Mouse (Mus musculus) midbrain, embryonic 16.5 days (tissue): ENCODE measurements around the gene Disc1. TPM values are rescaled to one million over a fixed set of nuclear protein-coding genes. Genes with fewer than 3 reads are reported as not detected.

Experiments used
- ATAC-seq: fragments of 200-750 bp; cut with Nextera tagmentation; 2 replicates; pipeline ENCODE4 v1.8.0; 2017; ENCODE audit warnings: moderate TSS enrichment
- H3K27ac ChIP-seq: fragments of 300-500 bp; sonication (generic); 2 replicates; pipeline ENCODE4 v1.5.1; 2014; ENCODE audit warnings: mild to moderate bottlenecking, low read length, mixed read lengths
- H3K27me3 ChIP-seq: fragments of 300-500 bp; sonication (generic); 2 replicates; pipeline ENCODE4 v1.6.1; 2014; ENCODE audit warnings: low read depth, low read length, mixed read lengths; ENCODE audit not compliant: control insufficient read depth, insufficient read depth
- H3K36me3 ChIP-seq: fragments of 300-500 bp; sonication (generic); 2 replicates; pipeline ENCODE4 v1.6.1; 2014; ENCODE audit warnings: mild to moderate bottlenecking, low read length, moderate library complexity, mixed read lengths; ENCODE audit not compliant: control insufficient read depth, insufficient read depth
- H3K4me1 ChIP-seq: fragments of 300-500 bp; sonication (generic); 2 replicates; pipeline ENCODE4 v1.6.1; 2014; ENCODE audit warnings: mild to moderate bottlenecking, low read length, mixed read lengths; ENCODE audit not compliant: control insufficient read depth, insufficient read depth
- H3K4me2 ChIP-seq: fragments of 300-500 bp; sonication (generic); 2 replicates; pipeline ENCODE4 v1.6.1; 2014; ENCODE audit warnings: mild to moderate bottlenecking, low read length, mixed read lengths
- H3K4me3 ChIP-seq: fragments of 300-500 bp; sonication (generic); 2 replicates; pipeline ENCODE4 v1.5.1; 2014; ENCODE audit warnings: low read depth, mild to moderate bottlenecking, low read length, moderate library complexity, mixed read lengths
- H3K9ac ChIP-seq: fragments of 300-500 bp; sonication (generic); 2 replicates; pipeline ENCODE4 v1.6.1; 2014; ENCODE audit warnings: low read depth, low read length, mixed read lengths
- H3K9me3 ChIP-seq: fragments of 300-500 bp; sonication (generic); replicated peaks from 2 replicates; pipeline ENCODE4 v1.6.1; 2014; ENCODE audit warnings: mild to moderate bottlenecking, low read length, mixed read lengths; ENCODE audit not compliant: control insufficient read depth, poor library complexity, severe bottlenecking
- WGBS: fragments of 180-500 bp; shearing (Covaris S2); extraction: QIAGEN DNeasy Blood & Tissue Kit; methylation state at CpG from one replicate; pipeline ENCODE4 v1.1.7; 2014; 5-methylcytosine and 5-hydroxymethylcytosine counted together
- polyA plus RNA-seq: library from polyadenylated mRNA; unstranded; fragments of >200 nt; fragmentation: Nextera tagmentation; extraction: Ambion mirVana; gene quantifications from 2 replicates; pipeline ENCODE4 v1.2.1, GENCODE M21; 2015

Disc1 gene
- polyA plus RNA-seq, 1 experiment from 2014 or later = 1.2 TPM

DNA sequence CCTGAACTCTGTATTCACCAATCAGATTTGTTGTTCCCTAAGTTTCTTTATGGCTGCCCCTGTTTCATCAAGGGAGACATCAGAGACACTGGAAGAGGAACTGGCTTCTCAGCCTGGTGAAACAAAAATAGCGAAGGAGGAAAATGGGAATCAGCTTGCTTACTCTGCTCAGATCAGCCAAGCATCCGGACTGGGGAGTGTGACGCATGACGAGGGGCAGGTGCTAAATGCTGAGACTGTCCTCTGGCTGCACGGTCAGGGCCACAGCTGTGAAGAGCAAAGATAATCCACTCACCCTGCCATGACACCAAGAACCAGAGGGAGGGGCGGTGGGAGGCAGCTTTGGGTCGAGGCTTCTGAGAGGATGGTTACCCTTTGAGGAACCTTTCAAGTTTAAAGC, 228.5 kb downstream of the Disc1 start:
- H3K4me3 ChIP-seq = no peak overlapping the region
- 38% methylated on average over 7 of the region's 7 CpGs for WGBS
- no peaks in the 10 kb centered on the region; the same call in 1 of the 2 replicates for H3K4me1 ChIP-seq
- no peaks in the 10 kb centered on the region for H3K27me3 ChIP-seq
- no peak for ATAC-seq
- H3K9ac ChIP-seq = no peak overlapping the region
- no peaks in the 10 kb centered on the region for H3K36me3 ChIP-seq
- H3K27ac ChIP-seq = no peak overlapping the region
- no peak overlapping the region for H3K4me2 ChIP-seq
- no peaks in the 10 kb centered on the region for H3K9me3 ChIP-seq

DNA sequence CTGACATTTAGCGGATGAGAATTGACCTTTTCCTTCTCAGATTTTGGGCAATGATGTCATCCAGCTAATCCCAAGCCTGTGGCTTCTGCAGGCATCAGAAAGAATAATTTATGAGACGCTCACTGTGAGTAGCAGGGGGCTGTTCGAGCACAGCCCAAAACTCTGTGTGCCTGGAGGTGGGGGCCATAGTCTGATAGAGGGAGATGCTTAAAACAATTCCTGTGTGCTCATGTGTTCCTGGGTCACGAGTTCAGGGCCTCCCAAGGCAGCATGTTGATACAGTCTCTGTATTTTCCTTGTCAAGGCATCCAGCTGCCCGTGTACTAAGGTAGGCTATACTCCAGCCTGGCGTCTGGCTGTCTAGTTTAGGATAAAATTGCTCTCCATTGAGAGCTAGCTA, 229.5 kb downstream of the Disc1 start:
- no peak overlapping the region for H3K27ac ChIP-seq
- no peaks in the 10 kb centered on the region for H3K9me3 ChIP-seq
- no peak overlapping the region for H3K4me2 ChIP-seq
- H3K4me3 ChIP-seq = no peak overlapping the region
- H3K4me1 ChIP-seq = no peaks in the 10 kb centered on the region
- ATAC-seq = peak; percentile 56; the same call in 1 of the 2 replicates
- no peaks in the 10 kb centered on the region for H3K36me3 ChIP-seq
- H3K9ac ChIP-seq = no peak overlapping the region
- 53% methylated on average over 6 of the region's 6 CpGs for WGBS
- H3K27me3 ChIP-seq = no peaks in the 10 kb centered on the region

DNA sequence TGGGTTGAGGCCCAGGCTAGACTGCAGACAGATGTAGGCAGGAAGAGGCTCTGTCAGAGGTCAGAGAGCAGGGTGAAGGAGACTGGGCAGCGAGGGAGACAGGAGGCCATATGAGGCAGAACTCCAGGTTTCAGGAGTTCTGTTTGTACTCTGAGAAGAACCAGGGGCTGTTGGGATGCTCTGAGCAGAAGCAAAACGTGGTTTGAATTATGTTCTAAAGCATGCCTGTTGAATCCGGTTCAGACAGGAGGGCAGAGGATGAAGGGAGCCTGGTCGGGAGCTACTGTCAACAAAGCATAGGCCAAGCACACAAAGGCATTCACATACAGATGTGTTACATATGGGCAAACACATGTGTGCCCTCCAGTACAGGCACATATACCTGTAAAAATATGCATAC, 230.9 kb downstream of the Disc1 start:
- no peaks in the 10 kb centered on the region for H3K27me3 ChIP-seq
- H3K4me3 ChIP-seq = no peak overlapping the region
- H3K9me3 ChIP-seq = no peaks in the 10 kb centered on the region
- no peaks in the 10 kb centered on the region for H3K36me3 ChIP-seq
- H3K9ac ChIP-seq = no peak overlapping the region
- H3K27ac ChIP-seq = no peak overlapping the region
- 85% methylated on average over 4 of the region's 4 CpGs for WGBS
- ATAC-seq = no peak
- H3K4me1 ChIP-seq = no peaks in the 10 kb centered on the region
- H3K4me2 ChIP-seq = no peak overlapping the region

DNA sequence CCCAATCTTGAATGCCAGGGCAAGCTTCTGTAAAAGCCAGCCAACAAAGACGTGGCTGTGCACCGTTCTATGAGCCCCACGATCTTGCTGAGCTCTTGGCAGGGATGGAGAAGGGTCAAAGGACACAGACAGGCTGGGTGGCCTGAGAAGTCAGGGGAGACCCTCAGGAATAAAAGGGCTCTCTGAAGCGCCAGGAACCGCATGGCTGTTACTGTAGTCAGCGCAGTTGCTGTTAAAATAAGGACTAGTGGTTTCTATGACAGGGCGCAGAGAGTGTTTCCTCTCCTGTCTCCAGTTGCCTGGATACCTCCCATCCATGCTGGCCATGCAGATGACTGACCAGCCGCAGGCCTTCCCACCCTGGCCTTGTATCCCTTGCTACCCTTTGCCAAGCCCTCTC, 231.4 kb downstream of the Disc1 start:
- H3K9ac ChIP-seq = no peak overlapping the region
- WGBS = 75% methylated on average over 8 of the region's 8 CpGs
- H3K9me3 ChIP-seq = no peaks in the 10 kb centered on the region
- H3K36me3 ChIP-seq = no peaks in the 10 kb centered on the region
- H3K4me2 ChIP-seq = no peak overlapping the region
- H3K4me1 ChIP-seq = no peaks in the 10 kb centered on the region
- H3K27ac ChIP-seq = no peak overlapping the region
- no peaks in the 10 kb centered on the region for H3K27me3 ChIP-seq
- no peak overlapping the region for H3K4me3 ChIP-seq
- ATAC-seq = peak; percentile 50; the same call in 1 of the 2 replicates

DNA sequence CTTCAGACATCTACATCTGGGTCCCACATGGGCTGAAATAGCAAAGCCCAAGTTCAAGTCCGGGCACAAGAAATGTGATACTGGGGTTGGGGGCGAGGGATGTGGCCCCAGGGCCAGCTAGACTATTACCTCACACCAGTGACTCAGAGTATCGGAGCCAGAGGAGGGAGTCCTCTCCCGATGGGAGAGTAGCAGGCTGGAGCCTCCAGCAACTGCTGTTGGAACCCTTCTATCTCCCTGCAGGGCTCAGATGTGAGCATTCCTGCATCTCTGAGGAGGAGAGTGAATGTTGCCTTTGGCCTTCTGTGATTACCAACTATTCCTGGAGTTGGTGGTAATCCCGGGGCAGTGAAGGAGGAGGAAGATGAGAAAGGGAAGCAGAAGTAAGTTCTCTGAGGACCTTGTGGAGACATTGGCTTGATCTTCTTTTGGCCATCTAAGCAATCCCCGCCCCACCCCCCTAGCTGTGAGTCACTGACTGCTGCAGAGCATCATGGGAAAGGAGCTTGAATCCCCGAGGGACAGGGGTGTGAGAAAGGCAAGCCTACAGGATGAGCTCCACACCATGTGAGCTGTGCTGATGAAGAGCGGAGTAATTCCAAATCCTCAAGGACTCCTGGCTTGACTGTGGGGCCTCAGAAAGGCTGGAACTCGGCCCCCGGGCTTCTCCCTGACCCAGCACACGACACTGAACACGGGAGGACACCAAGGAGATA, 232.1 kb downstream of the Disc1 start:
- no peaks in the 10 kb centered on the region for H3K27me3 ChIP-seq
- no peaks in the 10 kb centered on the region for H3K9me3 ChIP-seq
- 85% methylated on average over 12 of the region's 12 CpGs for WGBS
- no peak overlapping the region for H3K4me2 ChIP-seq
- no peak overlapping the region for H3K4me3 ChIP-seq
- no peak for ATAC-seq
- H3K27ac ChIP-seq = no peak overlapping the region
- no peak overlapping the region for H3K9ac ChIP-seq
- no peaks in the 10 kb centered on the region for H3K4me1 ChIP-seq
- no peaks in the 10 kb centered on the region for H3K36me3 ChIP-seq

DNA sequence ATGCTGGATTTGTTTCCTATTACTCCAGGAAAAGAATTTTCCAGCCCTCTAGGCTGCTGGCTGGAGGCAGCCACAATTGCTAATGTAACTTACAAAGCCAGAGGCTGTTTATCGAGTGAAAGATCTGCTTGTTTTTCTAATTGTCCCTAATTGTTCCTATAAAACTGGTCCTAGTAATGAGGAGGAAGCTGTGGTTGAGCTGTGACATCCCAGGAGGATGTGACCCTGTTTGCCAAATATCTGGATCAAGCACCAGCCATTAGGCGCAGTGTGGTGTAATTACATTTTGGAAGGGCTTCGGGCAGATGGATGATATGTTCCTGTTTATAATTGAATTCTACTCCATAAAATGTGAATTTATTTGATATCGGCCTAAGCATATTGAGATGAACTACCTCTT, 233.3 kb downstream of the Disc1 start:
- no peak overlapping the region for H3K27ac ChIP-seq
- no peaks in the 10 kb centered on the region for H3K4me1 ChIP-seq
- no peaks in the 10 kb centered on the region for H3K9me3 ChIP-seq
- no peak overlapping the region for H3K4me2 ChIP-seq
- WGBS = 83% methylated on average over 4 of the region's 4 CpGs
- ATAC-seq = no peak
- H3K27me3 ChIP-seq = no peaks in the 10 kb centered on the region
- H3K36me3 ChIP-seq = no peaks in the 10 kb centered on the region
- no peak overlapping the region for H3K4me3 ChIP-seq
- H3K9ac ChIP-seq = no peak overlapping the region

DNA sequence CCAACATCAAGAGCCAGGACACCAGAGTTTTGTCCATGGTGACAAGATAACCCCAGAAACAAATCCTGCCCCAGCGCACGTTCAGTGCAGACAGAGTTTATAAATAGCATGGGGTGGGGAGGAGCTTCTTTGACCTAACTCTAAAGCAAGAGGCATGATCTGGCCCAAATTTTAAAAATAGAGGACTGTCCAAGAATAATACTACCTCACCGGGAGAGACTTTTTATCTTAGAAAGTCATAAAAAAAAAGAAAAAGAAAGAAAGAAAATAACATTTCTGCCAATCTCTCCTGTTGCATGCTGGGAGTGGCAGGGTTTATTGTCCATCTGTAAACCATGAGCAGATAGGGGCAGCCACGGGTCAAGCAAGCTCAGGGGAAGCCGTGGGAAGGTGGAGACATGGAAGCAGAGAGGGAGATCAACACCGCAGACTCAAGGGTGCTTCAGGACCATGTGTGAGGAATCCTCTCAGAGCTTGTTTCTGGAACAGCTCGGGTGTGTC, 233.9 kb downstream of the Disc1 start:
- H3K4me1 ChIP-seq = no peaks in the 10 kb centered on the region
- H3K9me3 ChIP-seq = no peaks in the 10 kb centered on the region
- H3K27me3 ChIP-seq = no peaks in the 10 kb centered on the region
- no peak overlapping the region for H3K27ac ChIP-seq
- no peak for ATAC-seq
- H3K4me3 ChIP-seq = no peak overlapping the region
- H3K36me3 ChIP-seq = no peaks in the 10 kb centered on the region
- H3K4me2 ChIP-seq = no peak overlapping the region
- WGBS = 75% methylated on average over 7 of the region's 7 CpGs
- H3K9ac ChIP-seq = no peak overlapping the region

DNA sequence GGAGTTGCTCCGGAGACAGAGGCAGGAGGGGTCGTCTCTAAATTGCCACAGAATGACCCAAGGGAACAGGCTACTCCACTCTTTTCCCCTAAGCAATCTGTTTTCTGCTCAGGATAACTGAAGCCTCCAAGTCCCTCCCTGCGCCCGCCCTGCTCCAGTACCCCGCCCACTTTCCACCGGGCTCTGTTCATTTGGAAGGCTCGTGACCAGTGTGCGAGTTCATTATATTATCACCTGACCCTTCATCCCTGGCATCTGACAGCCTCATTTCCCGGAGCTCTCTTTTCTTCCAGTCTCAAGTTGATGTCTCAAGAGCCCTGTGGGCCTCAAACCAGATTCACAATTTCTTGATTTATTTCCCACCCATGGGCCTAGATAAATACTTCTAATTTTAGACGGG, 237.5 kb downstream of the Disc1 start:
- Histone ChIP-seq H3K36me3 (no peaks in the 10 kb centered on the region), H3K27me3 (no peaks in the 10 kb centered on the region), H3K9ac (no peak overlapping the region), H3K27ac (no peak overlapping the region), H3K4me3 (no peak overlapping the region), H3K9me3 (no peaks in the 10 kb centered on the region), H3K4me1 (no peaks in the 10 kb centered on the region; the same call in 1 of the 2 replicates), H3K4me2 (no peak overlapping the region)
- 56% methylated on average over 10 of the region's 10 CpGs for WGBS
- ATAC-seq = no peak

DNA sequence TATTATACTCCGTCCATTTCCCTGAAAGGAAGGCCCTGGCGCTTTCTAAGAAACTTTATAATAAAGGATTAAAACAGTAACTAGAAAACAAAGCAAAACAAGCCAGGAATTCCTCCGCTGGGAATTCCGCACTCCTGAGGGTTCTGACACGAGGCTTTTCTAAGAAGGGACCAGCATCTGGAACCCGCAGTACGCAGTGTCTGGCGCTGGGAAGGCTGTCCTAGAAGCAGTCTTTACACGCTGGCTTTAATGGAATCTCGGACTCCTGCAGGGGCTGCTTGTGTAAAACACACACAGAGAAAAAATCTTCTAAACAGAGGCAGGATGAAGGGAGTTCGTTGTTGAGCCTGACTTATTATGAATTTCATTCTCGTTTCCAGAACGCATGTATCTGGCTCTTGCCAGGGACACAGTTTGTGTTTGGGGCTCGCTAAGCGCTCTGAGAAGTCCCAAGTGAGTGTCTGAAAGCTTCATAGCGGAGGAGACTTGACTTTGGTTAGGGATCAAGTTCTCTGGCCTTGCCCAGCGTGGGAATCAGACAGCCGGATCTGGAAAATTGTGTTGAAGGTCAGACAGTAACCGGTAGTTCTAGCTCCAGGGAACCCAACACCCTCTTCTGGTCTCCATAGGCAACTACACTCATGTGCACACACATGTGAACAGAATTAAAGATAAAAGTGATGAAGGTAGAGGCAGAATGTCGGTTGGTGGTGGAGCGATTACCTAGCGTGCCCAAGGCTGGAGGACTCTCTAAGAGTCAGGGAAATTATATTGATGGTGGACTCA, 238.1 kb downstream of the Disc1 start:
- no peak overlapping the region for H3K4me3 ChIP-seq
- H3K36me3 ChIP-seq = no peaks in the 10 kb centered on the region
- ATAC-seq = no peak
- no peaks in the 10 kb centered on the region; the same call in 1 of the 2 replicates for H3K4me1 ChIP-seq
- H3K9ac ChIP-seq = no peak overlapping the region
- H3K4me2 ChIP-seq = no peak overlapping the region
- no peaks in the 10 kb centered on the region for H3K9me3 ChIP-seq
- H3K27ac ChIP-seq = no peak overlapping the region; the same call in 1 of the 2 replicates
- WGBS = 78% methylated on average over 22 of the region's 22 CpGs
- no peaks in the 10 kb centered on the region for H3K27me3 ChIP-seq
